In the genomic region with DNA sequence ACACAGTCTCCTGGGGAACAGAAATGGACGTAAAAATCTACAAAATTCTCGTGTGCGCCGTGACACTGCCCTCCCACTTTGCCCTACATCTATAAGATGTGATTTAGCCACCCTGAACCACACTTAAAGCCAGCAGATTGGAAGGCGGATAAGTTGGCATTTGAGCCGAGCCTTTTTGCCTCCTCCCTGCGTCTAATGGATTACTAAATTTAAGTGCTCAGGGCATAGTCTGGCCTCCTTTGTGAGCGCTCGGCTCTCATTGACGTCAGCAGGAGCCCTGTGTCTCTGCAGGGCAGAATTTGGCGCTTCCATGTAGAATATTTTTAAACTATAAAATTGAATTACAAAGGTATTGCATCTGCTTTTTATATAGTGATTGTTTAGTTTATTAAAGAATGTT, we compare ENCODE assay signal across 10 mouse cellular contexts.
DNase-seq lines count a peak whose midpoint lies in the region; ATAC-seq and TF ChIP-seq lines count a peak whose summit lies in the region.
"Had no signal": no experiment of that assay in that cellular context is flagged by ENCODE, and none has a peak within 500 bp of the region (broad histone marks: within the 10 kb centered on the region; RNA-seq: fewer than 3 reads in every experiment).

No protein-coding gene starts in this region.

- TF ChIP-seq POLR2A in brain, embryonic 14.5 days (IDR thresholded peaks at IDR 0.05; ENCODE audit: borderline replicate concordance, extremely low read depth, insufficient read depth, insufficient read length, poor library complexity, severe bottlenecking) = no peak

- WGBS in intestine, embryonic 15.5 days = 49% methylated on average over 11 of the region's 11 CpGs
- 45% methylated on average over 11 of the region's 11 CpGs for WGBS in midbrain, embryonic 12.5 days

- peak; percentile 39 for DNase-seq in embryo, embryonic 11 days
- DNase-seq in embryo, embryonic 9.5 days (ENCODE audit: extremely low spot score) = no peak
- peak; percentile 54 for DNase-seq in brain, embryonic 14.5 days (ENCODE audit: low read depth)
- DNase-seq in heart, postnatal 36 days = no peak
- no peak for DNase-seq in layer of hippocampus, adult 18-20 months (ENCODE audit: low spot score in 2 of 2)
- DNase-seq: gastrocnemius, postnatal 36 days had no signal

- intact Hi-C loops in heart, postnatal 36 days (cut with DNase I) = no loop called here

- H3K9ac ChIP-seq in intestine, embryonic 15.5 days = no peak overlapping the region
- H3K9ac ChIP-seq in midbrain, embryonic 12.5 days (replicated peaks) = no peak overlapping the region
- H3K9ac ChIP-seq: liver, embryonic 15.5 days had no signal

- H3K27ac ChIP-seq in intestine, embryonic 15.5 days = no peak overlapping the region
- H3K27ac ChIP-seq in midbrain, embryonic 12.5 days (replicated peaks) = no peak overlapping the region
- H3K27ac ChIP-seq: liver, embryonic 15.5 days had no signal

- no peak for TF ChIP-seq CTCF in brain, embryonic 14.5 days (IDR thresholded peaks at IDR 0.05; ENCODE audit: borderline replicate concordance, extremely low read depth, insufficient read depth, insufficient read length)

- H3K4me1 ChIP-seq in intestine, embryonic 15.5 days (replicated peaks) = 0 out of 2 replicates have a peak, but pooled peaks cover 4% of the 10 kb centered on the region
- H3K4me1 ChIP-seq in midbrain, embryonic 12.5 days = no peaks in the 10 kb centered on the region; the same call in 1 of the 2 replicates
- H3K4me1 ChIP-seq: liver, embryonic 15.5 days had no signal

- H3K9me3 ChIP-seq in intestine, embryonic 15.5 days = no peaks in the 10 kb centered on the region
- no peaks in the 10 kb centered on the region for H3K9me3 ChIP-seq in midbrain, embryonic 12.5 days
- H3K9me3 ChIP-seq: liver, embryonic 15.5 days had no signal

- no peaks in the 10 kb centered on the region for H3K27me3 ChIP-seq in intestine, embryonic 15.5 days (replicated peaks)
- no peaks in the 10 kb centered on the region for H3K27me3 ChIP-seq in midbrain, embryonic 12.5 days
- H3K27me3 ChIP-seq: liver, embryonic 15.5 days had no signal

- no peak overlapping the region for H3K4me3 ChIP-seq in intestine, embryonic 15.5 days (replicated peaks)
- no peak overlapping the region for H3K4me3 ChIP-seq in midbrain, embryonic 12.5 days
- H3K4me3 ChIP-seq: liver, embryonic 15.5 days had no signal

- peak; percentile 56; the same call in 1 of the 2 replicates for ATAC-seq in intestine, embryonic 15.5 days
- ATAC-seq in midbrain, embryonic 12.5 days (ENCODE audit: low FRiP score, low read depth) = peak; percentile 61; the same call in 1 of the 2 replicates
- ATAC-seq in erythroid progenitor cell, adult 5-6 weeks (replicated peaks; ENCODE audit: low FRiP score, poor library complexity, severe bottlenecking) = no peak

- H3K36me3 ChIP-seq in intestine, embryonic 15.5 days = no peaks in the 10 kb centered on the region
- H3K36me3 ChIP-seq in midbrain, embryonic 12.5 days = no peaks in the 10 kb centered on the region
- H3K36me3 ChIP-seq: liver, embryonic 15.5 days had no signal

- no peak overlapping the region for H3K4me2 ChIP-seq in intestine, embryonic 15.5 days (replicated peaks)
- no peak overlapping the region for H3K4me2 ChIP-seq in midbrain, embryonic 12.5 days (replicated peaks)
- H3K4me2 ChIP-seq: liver, embryonic 15.5 days had no signal

Comparison
In these comparisons a context has a peak if more than half of its experiments do, and no peak if none do; other contexts are left out.
1. DNase-seq: peak in embryo, embryonic 11 days (single experiment) and brain, embryonic 14.5 days (single experiment); none in embryo, embryonic 9.5 days (single experiment), heart, postnatal 36 days (0 of 2) and layer of hippocampus, adult 18-20 months (0 of 2).